Mouse (Mus musculus): ENCODE data around the gene Tifa. TPM values are rescaled to one million over a fixed set of nuclear protein-coding genes. Genes with fewer than 3 reads are reported as not detected.

The Tifa gene
- polyA plus RNA-seq (2012; rRNA removed): 8.6 and 10.2 TPM in 2 replicates

GRCm38 (mm10) chr3:127789500-127790191 is at the start of gene Tifa:
Gene Tifa, plus strand, starts transcription at chr3:127789805.

GRCm38 (mm10) chr3:127780021-127780644 is 9.5 kb upstream of the Tifa start, which contains the start of gene Alpk1:
Gene Alpk1, minus strand, starts transcription at chr3:127780527.

GRCm38 (mm10) chr3:127837154-127837865 is 47.7 kb downstream of the Tifa start, which contains the start of gene Ap1ar:
Gene Ap1ar, minus strand, starts transcription at chr3:127837523.

Other genes starting within 250 kb of the Tifa start
- gene Larp7, start 236.5 kb upstream of the Tifa start, polyA plus RNA-seq (2012; rRNA removed): 11.1 and 12.2 TPM in 2 replicates
- 2.3 and 2.7 TPM in 2 replicates for gene Zgrf1, start 236.3 kb upstream of the Tifa start, polyA plus RNA-seq (2012; rRNA removed)
- not detected in 2 replicates for gene Neurog2, start 156.7 kb upstream of the Tifa start, polyA plus RNA-seq (2012; rRNA removed)
- gene Alpk1, start 9.3 kb upstream of the Tifa start, polyA plus RNA-seq (2012; rRNA removed): 1.0 and 1.1 TPM in 2 replicates
- 10.5 and 11.4 TPM in 2 replicates for gene Ap1ar, start 47.7 kb downstream of the Tifa start, polyA plus RNA-seq (2012; rRNA removed)
- gene Fam241a, start 106.5 kb downstream of the Tifa start, polyA plus RNA-seq (2012; rRNA removed): 15.9 and 16.1 TPM in 2 replicates

All from liver, embryonic 18 days (tissue).